Mouse (Mus musculus): ENCODE measurements around the gene Ubap2l.

- no peak for TF ChIP-seq GATA1 (IDR thresholded peaks at IDR 0.05; ENCODE audit: low read length)
- no peak for TF ChIP-seq TAL1 (IDR thresholded peaks at IDR 0.05; ENCODE audit: low read length)
These were observed 48.2 kb downstream of the Ubap2l start for GRCm38 (mm10) chr3:90004091-90004796.

Measured in erythroblast, embryonic 14.5 days (primary cell).